Mouse (Mus musculus) cerebellum, adult 9-10 months (tissue): ENCODE data around the gene Dhx40.
"Not testable (repeated sequence)": the region's sequence is repeated elsewhere in the genome, so short reads cannot be mapped to it uniquely, and the experiment has no call there.

Experiments
- DNase-seq: peaks from one replicate; pipeline ENCODE4 v3.0.0; 2022

Dhx40 gene

DNA sequence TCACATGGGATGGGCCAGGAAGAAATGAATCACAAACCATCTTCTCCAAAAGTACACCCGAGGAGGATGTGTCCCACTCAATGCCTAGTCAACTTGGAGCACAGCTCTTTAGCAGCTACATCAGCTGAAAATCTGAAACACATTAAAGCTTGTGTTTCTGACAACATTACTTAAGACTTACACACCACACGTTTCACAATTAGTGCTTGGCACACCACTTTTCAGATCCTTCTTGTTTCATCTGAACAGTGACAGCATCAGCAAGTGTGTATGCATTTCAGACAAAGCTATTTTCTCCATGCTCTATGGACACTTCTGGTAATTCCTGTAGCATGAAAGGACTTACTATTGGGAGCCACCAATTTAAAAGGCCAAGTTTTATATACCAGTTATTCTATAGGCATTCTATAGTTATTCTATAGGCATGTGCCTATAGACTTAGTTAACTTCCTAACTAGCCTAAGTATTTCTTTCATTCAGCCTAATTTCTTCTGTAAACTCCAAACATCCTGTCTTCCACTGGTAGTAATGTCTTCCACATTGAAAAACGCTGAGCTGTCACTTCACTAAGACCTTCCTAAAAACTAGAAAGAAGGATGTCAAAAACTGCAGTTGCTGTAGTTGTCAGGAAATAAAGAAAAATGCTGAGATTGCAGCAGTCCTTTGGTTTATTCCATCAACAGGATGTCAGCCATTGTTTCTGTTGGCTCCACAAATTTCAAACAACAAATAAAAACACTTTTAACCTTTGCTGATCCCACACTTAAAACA is 61.7 kb downstream of the Dhx40 start:
- no peak for DNase-seq

DNA sequence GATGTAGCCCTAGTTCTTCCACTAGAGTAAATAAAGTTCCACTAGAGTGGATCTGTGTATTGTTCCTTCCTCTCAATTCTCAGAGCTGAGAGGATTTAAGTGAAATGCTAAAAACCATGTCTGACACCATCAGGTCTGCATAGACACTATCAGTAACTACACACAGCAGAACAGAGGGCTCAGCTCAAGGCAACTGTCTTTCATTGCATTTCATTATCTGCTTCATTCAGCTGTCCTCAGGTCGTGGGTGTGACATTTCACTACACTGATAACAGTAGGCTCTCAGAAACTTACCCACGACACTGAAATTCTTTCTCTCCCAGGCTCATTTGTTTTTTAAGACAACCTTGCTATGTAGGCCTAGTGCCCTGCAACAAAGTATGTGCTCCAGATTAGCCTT is 64.9 kb downstream of the Dhx40 start:
- DNase-seq = no peak

DNA sequence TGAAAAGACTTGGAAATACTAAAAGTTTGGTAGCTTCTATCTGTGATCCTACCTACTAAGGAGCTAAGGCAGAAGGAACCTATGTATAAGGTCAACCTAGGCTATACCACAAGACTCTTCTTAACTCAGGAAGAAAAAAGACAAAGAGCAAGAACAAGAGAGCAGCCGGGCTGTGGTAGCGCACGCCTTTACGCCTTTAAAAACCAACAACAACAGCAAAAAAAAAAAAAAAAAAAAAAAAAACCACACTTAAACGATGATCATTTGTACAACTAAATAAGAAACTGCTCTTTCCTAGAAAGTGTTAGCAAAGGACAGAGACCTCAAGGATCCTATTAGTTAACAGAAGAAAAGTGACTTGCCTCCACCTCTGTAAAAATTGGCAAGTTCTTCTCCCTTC is 66.0 kb downstream of the Dhx40 start:
- DNase-seq = no peak

DNA sequence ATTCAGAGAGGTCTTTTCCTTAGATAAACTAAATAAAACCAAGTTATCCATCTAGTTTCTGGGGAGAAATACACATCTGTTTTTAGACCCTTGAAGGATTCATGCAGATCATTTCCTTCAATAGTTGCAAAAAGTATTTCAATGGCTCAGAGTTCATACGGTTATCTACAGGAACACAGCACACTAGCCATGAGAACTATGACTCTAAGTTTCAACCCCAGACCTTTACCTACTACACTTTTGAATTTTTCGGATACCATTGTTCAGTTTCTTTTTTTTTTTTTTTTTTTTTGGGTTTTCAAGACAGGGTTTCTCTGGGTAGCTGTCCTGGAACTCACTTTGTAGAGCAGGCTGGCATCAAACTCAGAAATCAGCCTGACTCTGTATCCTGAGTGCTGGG is 68.1 kb downstream of the Dhx40 start:
- no peak for DNase-seq

DNA sequence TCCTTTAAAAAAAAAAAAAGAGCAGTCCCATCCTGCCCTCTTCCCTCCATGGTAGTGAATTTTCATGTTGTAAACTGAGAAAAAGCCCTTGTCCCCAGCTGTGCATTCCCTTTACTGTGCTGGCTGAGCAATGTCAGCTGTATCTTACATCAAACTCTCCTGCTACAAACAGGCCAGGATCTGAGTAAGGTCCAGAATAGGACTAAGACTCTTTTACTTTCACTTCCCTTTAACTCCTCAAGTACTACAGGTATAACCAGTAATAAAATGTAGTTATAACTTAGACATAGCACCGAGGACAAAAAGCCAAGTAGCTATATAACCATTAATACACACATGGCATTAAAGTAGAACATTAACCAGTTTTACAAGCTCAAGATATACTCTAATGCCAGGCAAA is 68.6 kb downstream of the Dhx40 start:
- DNase-seq = no peak

DNA sequence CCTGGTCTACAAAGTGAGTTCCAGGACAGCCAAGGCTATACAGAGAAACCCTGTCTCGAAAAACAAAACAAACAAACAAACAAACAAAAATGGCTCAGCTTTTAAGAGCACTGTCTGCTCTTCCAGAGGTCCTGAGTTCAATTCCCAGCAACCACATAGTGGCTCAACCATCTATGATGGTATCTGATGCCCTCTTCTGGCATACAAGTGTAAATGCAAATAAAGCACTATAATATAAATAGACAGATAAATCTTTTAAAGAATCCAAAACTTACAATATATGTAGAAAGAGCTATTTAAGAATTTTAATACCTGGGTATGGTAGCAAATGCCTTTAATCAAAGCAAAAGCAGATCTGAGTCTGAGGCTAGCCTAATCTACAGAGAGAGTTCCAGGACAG is 69.2 kb downstream of the Dhx40 start:
- not testable (repeated sequence) for DNase-seq

DNA sequence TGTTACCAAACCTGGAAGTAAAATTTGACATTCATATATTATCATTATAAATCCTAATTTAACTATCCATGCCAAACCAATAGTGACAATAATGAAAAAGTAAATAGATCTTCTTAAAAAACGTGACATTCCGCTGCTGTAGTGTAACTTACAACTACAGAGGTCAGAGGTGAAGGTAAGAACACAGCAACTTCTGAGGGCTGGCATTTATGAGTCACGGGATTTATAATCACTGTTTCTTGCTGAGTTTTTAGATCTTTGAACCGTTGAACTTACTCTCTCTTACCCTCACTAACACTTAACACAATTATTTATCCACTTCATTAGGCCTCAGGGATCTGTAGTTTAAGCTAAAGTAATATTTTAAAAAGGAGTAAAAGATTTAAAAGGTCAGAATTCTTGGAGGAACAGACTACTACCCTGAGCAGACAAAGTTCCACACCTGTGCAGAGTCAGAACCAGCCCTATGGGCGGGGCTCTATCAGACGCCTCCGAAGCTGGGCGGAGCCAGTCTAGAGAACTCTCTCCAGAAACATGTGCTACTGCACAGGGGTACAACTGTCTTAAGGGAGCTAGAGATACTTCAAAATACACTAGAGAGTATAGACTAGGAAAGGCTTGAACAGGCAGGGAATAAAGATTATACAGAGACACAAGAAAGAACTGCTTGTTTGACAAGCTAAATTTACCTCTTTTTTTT is 70.1 kb downstream of the Dhx40 start:
- DNase-seq = no peak

DNA sequence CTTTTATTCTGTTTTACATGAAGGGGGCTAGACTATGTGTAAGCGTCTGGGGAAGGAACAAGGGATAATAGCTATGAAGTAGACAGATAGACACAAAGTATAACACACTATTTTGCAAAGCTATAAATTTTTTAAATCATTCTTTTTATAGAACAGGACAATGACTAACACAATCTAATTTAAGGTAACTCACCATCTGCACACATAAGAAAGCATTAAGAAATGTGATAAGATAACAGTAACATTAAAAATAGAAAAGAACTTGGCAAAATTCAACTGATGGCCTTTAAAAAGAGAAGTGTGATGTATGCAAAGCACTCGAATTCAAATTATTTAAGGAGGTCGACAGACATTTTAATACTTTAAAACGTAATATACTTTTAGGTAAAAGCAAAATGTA is 72.6 kb downstream of the Dhx40 start:
- DNase-seq = no peak

DNA sequence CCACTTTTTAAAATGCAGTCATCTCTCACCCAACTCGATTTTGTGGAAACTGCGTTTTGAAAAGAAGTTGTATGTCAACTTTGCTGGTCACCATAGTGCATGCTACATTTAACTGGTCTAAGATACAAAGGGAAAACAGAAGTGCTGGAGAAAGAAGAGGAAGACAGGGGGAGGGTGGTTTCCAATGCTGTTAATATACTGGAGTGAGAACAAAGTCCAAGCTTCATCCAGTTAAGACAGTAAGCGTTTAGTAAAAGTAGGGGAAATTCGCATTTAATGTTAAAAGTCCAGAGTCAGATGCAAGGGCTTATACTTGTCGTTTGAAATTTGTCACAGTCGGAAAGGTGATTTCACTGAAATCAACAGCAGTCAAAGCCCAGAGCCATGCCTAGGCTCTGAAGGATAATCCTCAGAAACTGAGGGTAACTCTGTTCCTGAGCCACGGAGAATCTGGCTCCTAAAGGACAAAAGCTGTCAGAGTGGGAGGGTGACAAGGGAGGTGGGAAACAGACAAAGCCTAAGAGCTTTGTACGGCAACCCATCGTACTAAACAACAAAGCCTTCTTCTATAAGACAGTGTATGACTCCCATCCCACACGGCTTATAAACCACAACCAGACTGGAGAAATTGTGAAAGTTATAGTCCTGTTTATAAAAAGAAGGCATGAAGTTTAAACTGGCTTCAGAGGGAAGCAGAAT is 73.2 kb downstream of the Dhx40 start:
- DNase-seq = no peak

DNA sequence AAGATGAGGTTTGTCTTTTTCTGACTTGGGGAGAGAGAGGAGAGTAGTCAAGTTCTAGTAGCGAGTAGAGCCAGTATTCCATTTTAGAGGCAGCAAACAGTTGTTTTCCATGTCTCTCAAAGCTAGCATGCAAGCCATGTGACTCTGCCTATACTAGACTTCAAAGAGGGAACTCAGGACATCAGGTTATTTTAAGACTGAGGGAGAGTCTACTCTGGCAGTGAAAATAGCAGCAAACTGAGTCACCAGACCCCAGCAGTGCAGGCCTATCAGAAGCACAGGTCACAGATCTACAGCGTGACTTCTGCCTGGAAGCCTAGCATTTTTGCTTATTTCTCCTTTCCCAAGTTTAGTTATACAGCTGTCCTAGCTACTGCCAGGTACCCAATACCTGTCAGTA is 76.1 kb downstream of the Dhx40 start:
- DNase-seq = no peak

DNA sequence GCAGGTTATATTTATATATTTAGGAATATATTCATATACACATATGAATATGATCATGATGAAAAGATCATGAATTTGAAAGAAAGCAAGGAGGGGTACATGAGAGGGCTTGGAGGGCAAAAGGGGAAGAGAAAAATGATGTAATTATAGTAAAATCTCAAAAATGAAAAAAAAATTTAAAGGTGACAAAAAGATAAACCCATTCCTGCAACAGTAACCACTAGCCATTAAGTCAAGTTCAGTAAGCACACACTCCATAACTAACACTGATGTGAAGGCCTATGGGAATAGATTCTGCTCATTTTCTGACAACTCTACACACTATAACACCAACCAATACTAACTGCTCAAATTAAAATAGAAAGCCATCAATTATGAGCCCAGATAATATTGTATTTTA is 81.9 kb downstream of the Dhx40 start:
- DNase-seq = no peak

DNA sequence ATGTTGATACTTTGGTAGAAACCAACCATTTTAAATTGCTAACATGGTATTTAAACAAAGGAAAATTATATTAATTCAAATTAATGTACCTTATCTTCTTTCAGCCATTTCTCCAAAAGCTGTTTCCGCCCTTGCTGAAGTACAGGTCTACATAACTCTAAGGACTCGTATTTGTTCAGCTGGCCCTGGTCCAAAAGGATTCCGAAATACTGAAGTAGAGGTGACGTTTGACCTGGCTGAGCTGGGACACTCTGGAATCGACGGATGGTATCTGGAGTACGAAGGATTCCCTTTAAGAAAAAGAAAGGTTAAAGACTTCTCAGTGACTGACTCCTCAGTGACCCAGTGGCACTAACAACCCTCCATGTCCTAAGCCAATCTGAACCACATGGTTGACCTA is 82.6 kb downstream of the Dhx40 start:
- DNase-seq = no peak

DNA sequence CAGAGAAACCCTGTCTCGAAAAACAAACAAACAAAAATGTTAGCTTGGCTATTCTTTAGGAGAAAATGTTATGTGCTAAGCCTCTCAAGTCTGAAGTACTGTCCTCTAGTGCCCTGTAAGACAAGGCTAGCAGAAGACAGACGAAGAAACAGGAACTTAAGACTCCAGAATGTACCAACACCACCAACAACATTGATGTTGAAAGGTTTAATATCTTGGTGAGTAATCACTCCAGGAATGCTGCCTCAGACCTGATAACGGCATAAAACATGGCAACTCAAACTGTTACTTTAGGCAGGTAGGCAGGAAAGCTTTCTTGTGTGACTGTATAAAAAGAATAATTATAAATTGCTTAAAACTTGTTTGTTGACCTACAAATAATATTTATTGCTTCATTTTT is 83.5 kb downstream of the Dhx40 start:
- DNase-seq = no peak

DNA sequence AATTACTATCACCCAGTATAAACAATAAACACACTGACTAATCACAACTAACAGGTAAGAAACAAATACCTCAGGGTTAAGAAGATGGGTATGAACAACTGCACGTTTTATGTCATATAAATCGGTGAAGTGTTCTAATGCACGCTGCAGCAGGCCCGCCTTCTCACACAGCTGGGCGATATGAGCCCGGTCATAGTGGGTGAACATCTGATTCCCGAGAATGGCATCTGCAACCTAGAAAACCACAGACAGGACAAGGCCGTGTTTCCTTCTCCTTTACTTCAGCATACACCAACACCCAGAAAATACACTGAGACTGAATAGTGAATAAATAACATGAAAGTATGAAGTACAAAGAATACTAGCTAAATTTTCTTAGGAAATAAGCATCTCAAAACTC is 88.2 kb downstream of the Dhx40 start:
- no peak for DNase-seq
